Mouse (Mus musculus): ENCODE measurements at regions not wholly inside any gene's neighbourhood (a gene's known extent, or its start where the extent isn't known, plus 50 kb on each side); places are given as distances from the start of the nearest gene placed in this dataset.

DNA sequence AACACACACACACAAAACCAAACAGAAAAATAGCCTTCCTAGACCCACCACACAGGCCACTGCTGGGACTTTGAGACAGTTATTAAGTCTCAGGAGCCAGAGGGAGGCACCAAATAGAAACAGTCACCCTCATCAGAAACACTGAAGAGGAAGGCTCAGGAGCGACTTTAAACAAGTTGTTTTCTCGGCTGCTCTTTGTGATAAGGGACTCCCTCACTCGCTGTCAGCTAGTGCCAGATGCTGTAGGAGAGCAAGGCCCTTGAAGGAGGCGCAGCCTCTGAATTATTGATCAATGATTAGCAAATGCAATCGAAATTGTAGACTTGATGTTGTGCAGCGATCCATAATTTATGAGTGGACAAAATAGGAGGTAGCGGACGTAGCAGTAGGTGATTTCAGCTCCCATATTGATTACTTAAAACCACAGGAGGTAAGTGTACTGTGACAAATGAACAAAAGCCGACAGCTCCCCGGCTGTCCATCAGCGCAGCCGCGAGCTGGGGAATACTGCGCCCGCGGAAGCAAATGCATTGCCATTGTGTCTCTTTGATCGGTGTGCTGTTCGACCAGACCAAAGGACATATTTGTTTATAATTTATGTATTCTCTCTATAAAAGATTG is 187.4 kb downstream of the Irx2 start:
- TF ChIP-seq POLR2A (IDR thresholded peaks at IDR 0.05; ENCODE audit: borderline replicate concordance, low read depth, low read length) (no peak), CTCF (IDR thresholded peaks at IDR 0.05; ENCODE audit: low read depth, low read length) (no peak)
